Mouse (Mus musculus): ENCODE results near the gene Jam3. TPM values are rescaled to one million over a fixed set of nuclear protein-coding genes. Genes with fewer than 3 reads are reported as not detected.

The Jam3 gene
- polyA plus RNA-seq (2015; fragmentation: Nextera tagmentation; extraction: Ambion mirVana): 54.0 and 62.8 TPM in 2 replicates

DNA sequence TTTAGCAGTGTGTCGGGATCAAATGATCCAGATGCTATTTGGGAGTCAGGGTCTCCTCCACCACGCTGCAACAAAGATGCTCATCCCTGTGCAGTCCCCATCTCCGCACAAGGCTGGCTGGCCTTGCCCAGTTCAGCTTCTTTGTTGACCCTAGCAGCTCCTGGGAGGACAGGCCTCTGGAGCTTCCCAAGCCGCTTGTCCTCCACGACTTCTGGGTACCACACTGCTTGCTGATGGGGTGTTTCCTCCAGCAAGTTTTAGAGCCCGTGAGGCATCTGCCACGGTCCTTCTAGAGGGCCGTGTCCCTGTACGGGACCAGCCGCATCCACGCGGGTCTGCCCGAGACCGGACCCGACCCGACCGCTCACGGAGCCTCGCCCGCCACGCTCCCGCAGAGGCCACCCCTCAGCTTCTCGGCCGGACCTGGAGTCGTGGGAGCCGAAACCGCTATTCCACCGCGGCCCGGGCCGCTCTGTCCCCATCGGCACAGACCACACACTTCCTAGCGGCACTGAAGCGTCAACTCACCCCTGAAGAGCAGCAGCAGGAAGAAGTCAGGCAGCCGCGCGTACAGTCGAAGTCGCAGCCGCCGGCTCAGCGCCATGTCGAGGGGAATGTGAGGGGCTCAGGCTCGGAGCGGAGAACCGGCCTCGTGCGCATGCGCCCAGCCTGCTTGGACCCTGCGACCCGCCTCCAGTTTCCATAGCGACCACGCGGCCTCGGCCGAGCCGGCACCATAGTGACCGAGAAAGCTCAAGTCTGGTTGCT lies at the start of gene Jam3:
TSS of gene Jam3 (minus strand) at position 659 of the 768 bp plus-strand sequence.

Other genes with a start within 250 kb of the Jam3 start
- gene Gm1110, start 232.3 kb downstream of the Jam3 start, polyA plus RNA-seq (2015; fragmentation: Nextera tagmentation; extraction: Ambion mirVana): not detected in 2 replicates
- 32.6 and 62.5 TPM in 2 replicates for gene Acad8, start 155.9 kb downstream of the Jam3 start, polyA plus RNA-seq (2015; fragmentation: Nextera tagmentation; extraction: Ambion mirVana)
- gene Thyn1, start 155.7 kb downstream of the Jam3 start, polyA plus RNA-seq (2015; fragmentation: Nextera tagmentation; extraction: Ambion mirVana): 123 and 145 TPM in 2 replicates
- 21.8 and 24.6 TPM in 2 replicates for gene Vps26b, start 125.4 kb downstream of the Jam3 start, polyA plus RNA-seq (2015; fragmentation: Nextera tagmentation; extraction: Ambion mirVana)
- gene Ncapd3, start 125.2 kb downstream of the Jam3 start, polyA plus RNA-seq (2015; fragmentation: Nextera tagmentation; extraction: Ambion mirVana): 6.3 and 11.4 TPM in 2 replicates
- 2.5 and 3.2 TPM in 2 replicates for gene Igsf9b, start 143.8 kb upstream of the Jam3 start, polyA plus RNA-seq (2015; fragmentation: Nextera tagmentation; extraction: Ambion mirVana)
- not detected in 2 replicates for gene Spata19, start 241.4 kb upstream of the Jam3 start, polyA plus RNA-seq (2015; fragmentation: Nextera tagmentation; extraction: Ambion mirVana)